Mouse (Mus musculus) erythroid progenitor cell, adult 5-6 weeks (primary cell): ENCODE results near the gene Rbm47. TPM values are rescaled to one million over a fixed set of nuclear protein-coding genes. Genes with fewer than 3 reads are reported as not detected.
"Not testable (repeated sequence)": the region's sequence is repeated elsewhere in the genome, so short reads cannot be mapped to it uniquely, and the experiment has no call there.

Experiments
- ATAC-seq: replicated peaks from 2 replicates; pipeline ENCODE4 v1.8.0; 2016; ENCODE audit warnings: moderate number of reproducible peaks, mild to moderate bottlenecking, moderate TSS enrichment, inconsistent platforms; ENCODE audit not compliant: poor library complexity, low FRiP score, severe bottlenecking
- total RNA-seq, 2 experiments: library from RNA; stranded (forward) in 1 of 2; stranded (reverse) in 1 of 2; fragments of 150-400 nt in 1 of 2; fragments of 186-747, 209-891 nt in 1 of 2; gene quantifications; 2 replicates each; pipeline versions ENCODE4 v1.2.3 to v1.2.4; 2015 to 2017; ENCODE audit warnings: low replicate concordance in 2 of 2

The Rbm47 gene
- total RNA-seq, 2 experiments from 2014 or later, result 0.42 to 4.7 TPM

- ATAC-seq, result no peak
Measured at GRCm38 (mm10) chr5:65997813-65998212, 175.1 kb downstream of the Rbm47 start.

- ATAC-seq, result no peak
Measured at GRCm38 (mm10) chr5:65994643-65995042, 178.3 kb downstream of the Rbm47 start.

GRCm38 (mm10) chr5:65991191-65991590, 181.7 kb downstream of the Rbm47 start:
- no peak for ATAC-seq

GRCm38 (mm10) chr5:65987004-65987403, 185.9 kb downstream of the Rbm47 start:
- ATAC-seq, result not testable (repeated sequence)

- ATAC-seq, result no peak
Measured at GRCm38 (mm10) chr5:65986426-65986825, 186.5 kb downstream of the Rbm47 start.

- no peak for ATAC-seq
Measured at GRCm38 (mm10) chr5:65975731-65976130, 197.2 kb downstream of the Rbm47 start.

GRCm38 (mm10) chr5:65973189-65973588, 199.7 kb downstream of the Rbm47 start:
- ATAC-seq, result no peak

GRCm38 (mm10) chr5:65968004-65968403, 204.9 kb downstream of the Rbm47 start:
- no peak for ATAC-seq

- no peak for ATAC-seq
Measured at GRCm38 (mm10) chr5:65967091-65967490, 205.8 kb downstream of the Rbm47 start.

Other genes with a start within 250 kb of the Rbm47 start
- not detected in 2 replicates for gene Chrna9, start 238.2 kb downstream of the Rbm47 start, total RNA-seq (2015; ENCODE audit: low replicate concordance)
- not detected in 2 replicates for gene Chrna9, start 238.2 kb downstream of the Rbm47 start, total RNA-seq (2017; ENCODE audit: low replicate concordance)
- gene 9130230L23Rik, start 168.8 kb downstream of the Rbm47 start, total RNA-seq (2015; ENCODE audit: low replicate concordance), result not detected in 2 replicates
- gene 9130230L23Rik, start 168.8 kb downstream of the Rbm47 start, total RNA-seq (2017; ENCODE audit: low replicate concordance), result not detected in 2 replicates
- gene Nsun7, start 86.8 kb upstream of the Rbm47 start, total RNA-seq (2015; ENCODE audit: low replicate concordance), result not detected in 2 replicates
- not detected in 2 replicates for gene Nsun7, start 86.8 kb upstream of the Rbm47 start, total RNA-seq (2017; ENCODE audit: low replicate concordance)